Mouse (Mus musculus) heart, postnatal 0 days (tissue): ENCODE results near the gene Rnf169.

Experiments used
- CTCF ChIP-seq: IDR thresholded peaks from 2 replicates; pipeline ENCODE4 v1.5.1; 2016; ENCODE audit warnings: antibody characterized with exemption, control low read depth, low read depth
- EP300 ChIP-seq: IDR thresholded peaks from 2 replicates; pipeline ENCODE4 v1.6.1; 2016; ENCODE audit warnings: antibody characterized with exemption, low read depth

GRCm38 (mm10) chr7:100012515-100012914 is 32.3 kb upstream of the Rnf169 start:
- no peak for TF ChIP-seq CTCF
- no peak for TF ChIP-seq EP300
